Mouse (Mus musculus) forebrain, embryonic 13.5 days (tissue): Measurements from ENCODE around the gene Myrip. TPM values are rescaled to one million over a fixed set of nuclear protein-coding genes. Genes with fewer than 3 reads are reported as not detected.

Source experiments
- ATAC-seq: fragments of 200-750 bp; cut with Nextera tagmentation; 2 replicates; pipeline ENCODE4 v1.8.0; 2017
- H3K27ac ChIP-seq: fragments of 300-500 bp; sonication (generic); 2 replicates; pipeline ENCODE4 v1.5.1; 2015; ENCODE audit warnings: inconsistent platforms, mild to moderate bottlenecking, moderate library complexity
- H3K27me3 ChIP-seq: fragments of 300-500 bp; sonication (generic); 2 replicates; pipeline ENCODE4 v1.6.1; 2015; ENCODE audit warnings: mild to moderate bottlenecking, inconsistent platforms
- H3K36me3 ChIP-seq: fragments of 300-500 bp; sonication (generic); 2 replicates; pipeline ENCODE4 v1.6.1; 2015; ENCODE audit warnings: mild to moderate bottlenecking, inconsistent platforms; ENCODE audit not compliant: poor library complexity, severe bottlenecking
- H3K4me1 ChIP-seq: fragments of 300-500 bp; sonication (generic); 2 replicates; pipeline ENCODE4 v1.6.1; 2015; ENCODE audit warnings: inconsistent platforms
- H3K4me2 ChIP-seq: fragments of 300-500 bp; sonication (generic); 2 replicates; pipeline ENCODE4 v1.6.1; 2015; ENCODE audit warnings: inconsistent platforms, mild to moderate bottlenecking, moderate library complexity
- H3K4me3 ChIP-seq: fragments of 300-500 bp; sonication (generic); 2 replicates; pipeline ENCODE4 v1.5.1; 2015; ENCODE audit warnings: mild to moderate bottlenecking, inconsistent platforms
- H3K9ac ChIP-seq: fragments of 300-500 bp; sonication (generic); 2 replicates; pipeline ENCODE4 v1.6.1; 2015; ENCODE audit warnings: mild to moderate bottlenecking, inconsistent platforms
- H3K9me3 ChIP-seq: fragments of 300-500 bp; sonication (generic); replicated peaks from 2 replicates; pipeline ENCODE4 v1.6.1; 2016; ENCODE audit warnings: inconsistent platforms
- WGBS: fragments of 180-500 bp; shearing (Covaris S2); methylation state at CpG from one replicate; pipeline ENCODE4 v1.1.7; 2015; 5-methylcytosine and 5-hydroxymethylcytosine counted together
- polyA plus RNA-seq: library from polyadenylated mRNA; unstranded; fragments of >200 nt; fragmentation: Nextera tagmentation; extraction: Ambion mirVana; gene quantifications from 2 replicates; pipeline ENCODE4 v1.2.1, GENCODE M21; 2015

Myrip gene
- polyA plus RNA-seq, 1 experiment from 2014 or later: 1.1 TPM

GRCm38 (mm10) chr9:120409663-120410181 is 108.4 kb downstream of the Myrip start:
- Histone ChIP-seq H3K4me3 (no peak overlapping the region), H3K9me3 (no peaks in the 10 kb centered on the region), H3K9ac (no peak overlapping the region), H3K27ac (no peak overlapping the region), H3K27me3 (no peaks in the 10 kb centered on the region), H3K4me1 (no peaks in the 10 kb centered on the region), H3K4me2 (no peak overlapping the region), H3K36me3 (no peaks in the 10 kb centered on the region)
- WGBS: 69% methylated on average over 17 of the region's 17 CpGs
- no peak for ATAC-seq

GRCm38 (mm10) chr9:120410421-120410820 is 109.1 kb downstream of the Myrip start:
- Histone ChIP-seq H3K9me3 (no peaks in the 10 kb centered on the region), H3K36me3 (no peaks in the 10 kb centered on the region), H3K27ac (no peak overlapping the region), H3K9ac (no peak overlapping the region), H3K4me3 (no peak overlapping the region), H3K4me1 (no peaks in the 10 kb centered on the region), H3K27me3 (no peaks in the 10 kb centered on the region), H3K4me2 (no peak overlapping the region)
- 29% methylated on average over 5 of the region's 5 CpGs for WGBS
- no peak for ATAC-seq

- Histone ChIP-seq H3K4me3 (no peak overlapping the region), H3K4me2 (no peak overlapping the region), H3K27ac (no peak overlapping the region), H3K4me1 (peaks cover 7% of the 10 kb centered on the region; the same call in 1 of the 2 replicates), H3K36me3 (no peaks in the 10 kb centered on the region), H3K9me3 (no peaks in the 10 kb centered on the region), H3K9ac (no peak overlapping the region), H3K27me3 (no peaks in the 10 kb centered on the region)
- 7% methylated on average over 6 of the region's 7 CpGs for WGBS
- no peak for ATAC-seq
These were observed 114.2 kb downstream of the Myrip start for GRCm38 (mm10) chr9:120415504-120415903.

- no peaks in the 10 kb centered on the region for H3K9me3 ChIP-seq
- H3K36me3 ChIP-seq: no peaks in the 10 kb centered on the region
- ATAC-seq: no peak
- WGBS: 83% methylated on average over 5 of the region's 5 CpGs
- no peak overlapping the region for H3K4me2 ChIP-seq
- H3K4me3 ChIP-seq: no peak overlapping the region
- H3K4me1 ChIP-seq: peaks cover 7% of the 10 kb centered on the region; the same call in 1 of the 2 replicates
- H3K27ac ChIP-seq: 0 out of 2 replicates have a peak overlapping the region, but pooled peaks have one; percentile 32
- H3K27me3 ChIP-seq: no peaks in the 10 kb centered on the region
- no peak overlapping the region for H3K9ac ChIP-seq
These were observed 114.8 kb downstream of the Myrip start for GRCm38 (mm10) chr9:120416151-120416550.

- Histone ChIP-seq H3K4me2 (no peak overlapping the region), H3K9ac (no peak overlapping the region), H3K4me3 (no peak overlapping the region), H3K27ac (0 out of 2 replicates have a peak overlapping the region, but pooled peaks have one; percentile 32), H3K36me3 (no peaks in the 10 kb centered on the region), H3K27me3 (no peaks in the 10 kb centered on the region), H3K9me3 (no peaks in the 10 kb centered on the region), H3K4me1 (peaks cover 7% of the 10 kb centered on the region; the same call in 1 of the 2 replicates)
- ATAC-seq: no peak
- 81% methylated on average over 5 of the region's 5 CpGs for WGBS
These were observed 115.4 kb downstream of the Myrip start for GRCm38 (mm10) chr9:120416729-120417128.

- Histone ChIP-seq H3K27ac (no peak overlapping the region), H3K27me3 (no peaks in the 10 kb centered on the region), H3K9me3 (no peaks in the 10 kb centered on the region), H3K4me2 (no peak overlapping the region), H3K4me1 (peaks cover 7% of the 10 kb centered on the region; the same call in 1 of the 2 replicates), H3K9ac (no peak overlapping the region), H3K36me3 (no peaks in the 10 kb centered on the region), H3K4me3 (no peak overlapping the region)
- 94% methylated on average over 7 of the region's 7 CpGs for WGBS
- no peak for ATAC-seq
These were observed 117.3 kb downstream of the Myrip start for GRCm38 (mm10) chr9:120418582-120418981.

GRCm38 (mm10) chr9:120424567-120424966 is 123.3 kb downstream of the Myrip start:
- Histone ChIP-seq H3K4me1 (no peaks in the 10 kb centered on the region), H3K4me2 (no peak overlapping the region), H3K9ac (no peak overlapping the region)

GRCm38 (mm10) chr9:120425768-120426167 is 124.5 kb downstream of the Myrip start:
- 38% methylated on average over 5 of the region's 5 CpGs for WGBS
- Histone ChIP-seq H3K4me1 (no peaks in the 10 kb centered on the region), H3K27ac (no peak overlapping the region), H3K4me3 (no peak overlapping the region), H3K4me2 (no peak overlapping the region), H3K9ac (no peak overlapping the region), H3K9me3 (no peaks in the 10 kb centered on the region), H3K27me3 (no peaks in the 10 kb centered on the region), H3K36me3 (no peaks in the 10 kb centered on the region)
- ATAC-seq: no peak

More at GRCm38 (mm10) chr9:120424567-120424966, 123.3 kb downstream of the Myrip start:
- no peaks in the 10 kb centered on the region for H3K27me3 ChIP-seq
- WGBS: 71% methylated on average over 7 of the region's 7 CpGs
- no peak for ATAC-seq
- H3K36me3 ChIP-seq: no peaks in the 10 kb centered on the region
- no peaks in the 10 kb centered on the region for H3K9me3 ChIP-seq
- no peak overlapping the region for H3K27ac ChIP-seq
- no peak overlapping the region for H3K4me3 ChIP-seq

GRCm38 (mm10) chr9:120428181-120428580 is 126.9 kb downstream of the Myrip start:
- Histone ChIP-seq H3K36me3 (no peaks in the 10 kb centered on the region), H3K27ac (no peak overlapping the region), H3K9ac (no peak overlapping the region), H3K4me2 (no peak overlapping the region), H3K9me3 (no peaks in the 10 kb centered on the region), H3K4me1 (no peaks in the 10 kb centered on the region), H3K27me3 (no peaks in the 10 kb centered on the region), H3K4me3 (no peak overlapping the region)
- 69% methylated on average over 6 of the region's 6 CpGs for WGBS
- ATAC-seq: no peak

GRCm38 (mm10) chr9:120433747-120434146 is 132.4 kb downstream of the Myrip start:
- Histone ChIP-seq H3K27me3 (no peaks in the 10 kb centered on the region), H3K9ac (no peak overlapping the region), H3K9me3 (no peaks in the 10 kb centered on the region), H3K4me1 (peaks cover 27% of the 10 kb centered on the region), H3K4me3 (no peak overlapping the region), H3K27ac (no peak overlapping the region), H3K4me2 (no peak overlapping the region), H3K36me3 (no peaks in the 10 kb centered on the region)
- ATAC-seq: peak; percentile 41; the same call in 1 of the 2 replicates
- 33% methylated on average over 8 of the region's 8 CpGs for WGBS

GRCm38 (mm10) chr9:120435841-120436240 is 134.5 kb downstream of the Myrip start:
- Histone ChIP-seq H3K27me3 (no peaks in the 10 kb centered on the region), H3K4me3 (no peak overlapping the region), H3K36me3 (no peaks in the 10 kb centered on the region), H3K4me2 (no peak overlapping the region), H3K27ac (peak overlapping the region; percentile 37; the same call in 1 of the 2 replicates), H3K4me1 (peaks cover 27% of the 10 kb centered on the region), H3K9ac (no peak overlapping the region), H3K9me3 (no peaks in the 10 kb centered on the region)
- peak; percentile 65; the same call in 1 of the 2 replicates for ATAC-seq
- 37% methylated on average over 8 of the region's 8 CpGs for WGBS

- Histone ChIP-seq H3K36me3 (no peaks in the 10 kb centered on the region), H3K4me1 (peaks cover 27% of the 10 kb centered on the region), H3K9me3 (no peaks in the 10 kb centered on the region), H3K27me3 (no peaks in the 10 kb centered on the region), H3K4me2 (no peak overlapping the region), H3K27ac (peak overlapping the region; percentile 61), H3K4me3 (no peak overlapping the region), H3K9ac (no peak overlapping the region)
- no peak for ATAC-seq
- WGBS: 47% methylated on average over 2 of the region's 2 CpGs
These were observed 135.5 kb downstream of the Myrip start for GRCm38 (mm10) chr9:120436854-120437253.
